Mouse (Mus musculus): ENCODE measurements at regions not wholly inside any gene's neighbourhood (a gene's known extent, or its start where the extent isn't known, plus 50 kb on each side); places are given as distances from the start of the nearest gene placed in this dataset.

GRCm38 (mm10) chr13:52216343-52216742, 314.7 kb downstream of the Diras2 start:
- Histone ChIP-seq H3K4me2 (replicated peaks; ENCODE audit: low read depth, low read length, severe bottlenecking) (no peak overlapping the region), H3K27ac (replicated peaks; ENCODE audit: low read depth, low read length) (no peak overlapping the region), H3K27me3 (ENCODE audit: control insufficient read depth, insufficient read depth, low read length) (no peaks in the 10 kb centered on the region), H3K9me3 (ENCODE audit: control insufficient read depth, low read length) (no peaks in the 10 kb centered on the region), H3K9ac (ENCODE audit: low read depth, low read length, severe bottlenecking) (no peak overlapping the region), H3K4me1 (ENCODE audit: control insufficient read depth, insufficient read depth, low read length) (no peaks in the 10 kb centered on the region), H3K4me3 (replicated peaks; ENCODE audit: low read length) (no peak overlapping the region), H3K36me3 (ENCODE audit: control insufficient read depth, insufficient read depth, low read length) (no peaks in the 10 kb centered on the region)
- 86% methylated on average over 5 of the region's 5 CpGs for WGBS
- TF ChIP-seq POLR2A (IDR thresholded peaks at IDR 0.05; ENCODE audit: borderline replicate concordance, extremely low read depth, insufficient read depth, insufficient read length), result no peak
- no peak for ATAC-seq (ENCODE audit: low FRiP score, low read depth)
- DNase-seq (ENCODE audit: low spot score), result no peak

GRCm38 (mm10) chr13:52217066-52217465, 314.0 kb downstream of the Diras2 start:
- Histone ChIP-seq H3K9ac (ENCODE audit: low read depth, low read length, severe bottlenecking) (no peak overlapping the region), H3K4me2 (replicated peaks; ENCODE audit: low read depth, low read length, severe bottlenecking) (no peak overlapping the region), H3K27me3 (ENCODE audit: control insufficient read depth, insufficient read depth, low read length) (no peaks in the 10 kb centered on the region), H3K27ac (replicated peaks; ENCODE audit: low read depth, low read length) (no peak overlapping the region), H3K9me3 (ENCODE audit: control insufficient read depth, low read length) (no peaks in the 10 kb centered on the region), H3K4me1 (ENCODE audit: control insufficient read depth, insufficient read depth, low read length) (no peaks in the 10 kb centered on the region), H3K4me3 (replicated peaks; ENCODE audit: low read length) (no peak overlapping the region), H3K36me3 (ENCODE audit: control insufficient read depth, insufficient read depth, low read length) (no peaks in the 10 kb centered on the region)
- WGBS, result 79% methylated on average over 5 of the region's 5 CpGs
- no peak for DNase-seq (ENCODE audit: low spot score)
- no peak for TF ChIP-seq POLR2A (IDR thresholded peaks at IDR 0.05; ENCODE audit: borderline replicate concordance, extremely low read depth, insufficient read depth, insufficient read length)
- no peak for ATAC-seq (ENCODE audit: low FRiP score, low read depth)

GRCm38 (mm10) chr13:52217741-52218140, 313.3 kb downstream of the Diras2 start:
- ATAC-seq (ENCODE audit: low FRiP score, low read depth) (no peak), DNase-seq (ENCODE audit: low spot score) (no peak)
- no peak for TF ChIP-seq POLR2A (IDR thresholded peaks at IDR 0.05; ENCODE audit: borderline replicate concordance, extremely low read depth, insufficient read depth, insufficient read length)
- H3K9ac ChIP-seq (ENCODE audit: low read depth, low read length, severe bottlenecking), result no peak overlapping the region
- H3K9me3 ChIP-seq (ENCODE audit: control insufficient read depth, low read length), result no peaks in the 10 kb centered on the region
- 69% methylated on average over 7 of the region's 7 CpGs for WGBS
- peaks cover 5% of the 10 kb centered on the region for H3K4me1 ChIP-seq (ENCODE audit: control insufficient read depth, insufficient read depth, low read length)
- no peaks in the 10 kb centered on the region for H3K36me3 ChIP-seq (ENCODE audit: control insufficient read depth, insufficient read depth, low read length)
- no peak overlapping the region for H3K4me3 ChIP-seq (replicated peaks; ENCODE audit: low read length)
- H3K27me3 ChIP-seq (ENCODE audit: control insufficient read depth, insufficient read depth, low read length), result no peaks in the 10 kb centered on the region
- no peak overlapping the region for H3K4me2 ChIP-seq (replicated peaks; ENCODE audit: low read depth, low read length, severe bottlenecking)
- H3K27ac ChIP-seq (replicated peaks; ENCODE audit: low read depth, low read length), result no peak overlapping the region

GRCm38 (mm10) chr13:52222315-52223097, 308.6 kb downstream of the Diras2 start:
- DNase-seq (ENCODE audit: low spot score), result no peak
- TF ChIP-seq POLR2A (IDR thresholded peaks at IDR 0.05; ENCODE audit: borderline replicate concordance, extremely low read depth, insufficient read depth, insufficient read length), result no peak
- ATAC-seq (ENCODE audit: low FRiP score, low read depth), result no peak
- no peak overlapping the region for H3K4me2 ChIP-seq (replicated peaks; ENCODE audit: low read depth, low read length, severe bottlenecking)
- no peaks in the 10 kb centered on the region for H3K27me3 ChIP-seq (ENCODE audit: control insufficient read depth, insufficient read depth, low read length)
- H3K4me1 ChIP-seq (ENCODE audit: control insufficient read depth, insufficient read depth, low read length), result peaks cover 14% of the 10 kb centered on the region
- no peak overlapping the region for H3K4me3 ChIP-seq (replicated peaks; ENCODE audit: low read length)
- H3K9me3 ChIP-seq (ENCODE audit: control insufficient read depth, low read length), result no peaks in the 10 kb centered on the region
- no peak overlapping the region for H3K27ac ChIP-seq (replicated peaks; ENCODE audit: low read depth, low read length)
- H3K36me3 ChIP-seq (ENCODE audit: control insufficient read depth, insufficient read depth, low read length), result no peaks in the 10 kb centered on the region
- H3K9ac ChIP-seq (ENCODE audit: low read depth, low read length, severe bottlenecking), result no peak overlapping the region
- WGBS, result 42% methylated on average over 11 of the region's 11 CpGs

GRCm38 (mm10) chr13:52223098-52223962, 307.7 kb downstream of the Diras2 start:
- Histone ChIP-seq H3K9me3 (ENCODE audit: control insufficient read depth, low read length) (no peaks in the 10 kb centered on the region), H3K27me3 (ENCODE audit: control insufficient read depth, insufficient read depth, low read length) (no peaks in the 10 kb centered on the region), H3K4me2 (replicated peaks; ENCODE audit: low read depth, low read length, severe bottlenecking) (no peak overlapping the region), H3K36me3 (ENCODE audit: control insufficient read depth, insufficient read depth, low read length) (no peaks in the 10 kb centered on the region), H3K9ac (ENCODE audit: low read depth, low read length, severe bottlenecking) (no peak overlapping the region), H3K4me3 (replicated peaks; ENCODE audit: low read length) (no peak overlapping the region), H3K27ac (replicated peaks; ENCODE audit: low read depth, low read length) (no peak overlapping the region), H3K4me1 (ENCODE audit: control insufficient read depth, insufficient read depth, low read length) (peaks cover 14% of the 10 kb centered on the region)
- DNase-seq (ENCODE audit: low spot score) (no peak), ATAC-seq (ENCODE audit: low FRiP score, low read depth) (no peak)
- TF ChIP-seq POLR2A (IDR thresholded peaks at IDR 0.05; ENCODE audit: borderline replicate concordance, extremely low read depth, insufficient read depth, insufficient read length), result no peak
- WGBS, result 60% methylated on average over 6 of the region's 6 CpGs

Measured in limb, embryonic 14.5 days (tissue).